Mouse (Mus musculus) mature B cell (primary cell): ENCODE measurements around the gene Rgs7bp.
"Not testable (repeated sequence)": the region's sequence is repeated elsewhere in the genome, so short reads cannot be mapped to it uniquely, and the experiment has no call there.

Experiments
- in situ Hi-C: fragments of 300-500 bp; cut with MboI; formaldehyde crosslinking; loops from 2 replicates; pipeline ENCODE4 v1.14.3; 2019

The Rgs7bp gene

DNA sequence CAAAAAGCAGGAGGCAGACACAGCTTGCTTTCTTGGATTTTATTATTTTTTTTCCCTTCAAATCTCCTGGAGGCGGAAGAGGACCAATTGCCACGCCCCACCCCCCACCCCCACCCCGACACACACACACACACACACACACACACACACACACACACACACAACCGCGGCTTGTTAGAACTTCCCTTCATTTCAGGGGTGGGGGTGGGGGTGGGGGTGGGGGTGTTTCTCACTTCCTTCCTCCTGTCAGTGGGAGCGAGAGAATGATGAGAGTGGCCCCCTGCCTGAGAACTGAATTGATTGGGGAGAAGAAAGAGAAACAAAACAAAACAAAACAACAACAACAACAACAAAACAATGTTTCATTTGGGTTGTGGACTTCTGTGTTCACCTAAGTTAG is 117.0 kb downstream of the Rgs7bp start:
- in situ Hi-C loops, result no loop called here

DNA sequence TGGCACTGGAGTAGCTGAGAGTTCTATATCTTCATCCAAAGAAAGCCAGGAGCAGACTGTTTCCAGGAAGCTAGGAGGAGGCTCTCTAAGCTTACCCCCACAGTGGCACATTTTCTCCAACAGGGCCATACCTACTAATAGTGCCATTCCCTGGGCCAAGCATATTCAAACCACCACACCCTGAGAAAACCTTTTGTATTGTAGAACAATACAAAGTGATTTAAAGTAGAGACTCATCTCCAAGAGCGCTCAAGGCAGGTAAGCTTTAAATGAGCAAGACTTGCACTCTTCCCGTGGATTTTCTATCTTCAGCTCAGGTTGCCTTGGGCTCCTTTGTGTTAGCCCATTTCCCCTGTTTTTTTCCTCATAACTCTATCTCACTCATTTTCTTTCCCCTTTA is 118.1 kb downstream of the Rgs7bp start:
- in situ Hi-C loops, result no loop called here

DNA sequence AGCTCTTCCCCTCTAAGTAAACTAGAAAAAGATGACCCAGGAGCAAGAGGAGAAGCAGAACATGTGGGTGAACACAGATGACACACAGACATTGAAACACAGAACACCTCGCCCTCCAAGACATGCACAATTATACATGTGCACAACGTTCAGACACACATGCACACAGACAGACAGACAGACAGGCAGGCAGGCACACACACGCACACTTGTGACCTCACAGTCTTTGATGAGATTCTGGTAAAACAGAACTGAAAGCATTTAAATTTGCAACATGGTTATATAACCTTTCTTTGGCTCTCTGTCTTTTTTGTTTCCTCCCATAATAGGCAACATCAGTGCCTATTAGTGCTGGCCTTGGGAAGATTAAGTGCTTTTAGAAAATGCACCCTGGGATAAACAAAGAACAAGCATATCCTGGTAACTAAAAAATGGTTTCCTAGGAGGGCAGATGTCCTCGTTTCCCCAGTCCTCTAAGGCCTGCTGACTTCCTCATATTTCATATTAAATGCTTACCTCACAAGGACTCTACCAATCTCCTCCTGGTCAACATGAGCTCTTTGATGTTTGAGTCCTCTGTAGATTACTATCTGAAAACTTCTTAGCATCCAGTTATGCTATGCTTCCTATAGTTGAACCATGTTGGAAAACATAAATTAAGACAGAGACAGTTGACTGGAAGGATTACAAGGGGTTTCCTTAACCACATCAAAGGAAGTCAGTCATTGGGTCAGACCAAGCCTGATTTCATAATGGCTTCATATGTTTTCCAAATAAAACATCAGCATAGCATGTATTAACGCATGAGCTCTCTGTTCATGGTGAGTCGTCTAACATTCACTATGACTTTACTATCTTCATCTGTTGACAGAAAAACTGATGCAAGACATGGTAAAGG is 122.8 kb downstream of the Rgs7bp start:
- in situ Hi-C loops, result no loop called here

DNA sequence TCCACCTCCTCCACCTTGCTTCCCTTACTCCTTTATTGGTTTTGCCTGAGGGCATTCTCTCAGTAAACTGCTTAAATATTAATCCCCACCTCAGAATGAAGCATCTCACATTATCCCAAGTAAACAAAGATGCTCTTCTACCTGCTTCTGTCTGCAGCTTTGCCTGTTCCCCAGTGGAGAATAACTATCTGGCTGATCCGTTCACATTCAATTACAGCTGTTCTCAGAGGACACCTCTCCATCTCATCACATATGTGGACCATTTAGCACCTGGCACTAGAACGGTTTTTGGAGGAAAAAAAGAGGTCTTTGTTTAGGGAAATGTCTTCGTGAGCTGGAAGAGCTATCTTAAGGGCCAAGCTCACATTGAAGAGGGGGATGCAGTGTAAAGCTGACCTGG is 123.9 kb downstream of the Rgs7bp start:
- in situ Hi-C loops, result no loop called here

DNA sequence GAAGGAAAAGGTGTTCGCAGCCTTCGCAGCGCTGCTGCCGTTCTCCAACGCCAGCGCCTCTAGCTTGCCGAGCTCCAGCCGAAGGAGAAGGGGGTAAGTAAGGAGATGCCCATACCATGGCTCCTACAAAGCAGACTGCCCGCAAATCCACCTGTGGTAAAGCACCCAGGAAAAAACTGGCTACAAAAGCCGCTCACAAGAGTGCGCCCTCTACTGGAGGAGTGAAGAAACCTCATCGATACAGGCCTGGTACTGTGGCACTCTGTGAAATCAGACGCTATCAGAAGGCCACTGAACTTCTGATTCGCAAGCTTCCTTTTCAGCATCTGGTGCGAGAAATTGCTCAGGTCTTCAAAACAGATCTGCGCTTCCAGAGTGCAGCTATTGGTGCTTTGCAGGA is 136.1 kb downstream of the Rgs7bp start:
- in situ Hi-C loops, result no loop called here

DNA sequence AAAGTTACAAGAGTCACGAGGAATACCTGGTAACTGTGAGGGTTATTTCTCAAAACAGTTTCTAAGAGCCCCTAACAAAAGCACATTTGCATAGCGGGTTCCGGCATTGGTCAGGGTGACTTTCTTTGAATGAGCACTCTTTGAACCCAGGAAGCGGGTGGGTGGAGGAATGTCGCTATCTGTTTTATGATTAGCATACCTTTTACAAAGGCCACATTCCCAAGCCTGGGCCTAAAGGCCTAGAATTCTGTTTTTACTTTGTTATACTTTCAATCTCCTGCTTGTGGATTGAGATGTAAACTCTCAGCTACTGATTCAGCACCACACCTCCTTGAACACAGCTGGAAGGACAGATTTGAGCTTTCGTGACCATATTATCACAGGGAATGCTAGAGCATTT is 138.0 kb downstream of the Rgs7bp start:
- in situ Hi-C loops, result not testable (repeated sequence)

DNA sequence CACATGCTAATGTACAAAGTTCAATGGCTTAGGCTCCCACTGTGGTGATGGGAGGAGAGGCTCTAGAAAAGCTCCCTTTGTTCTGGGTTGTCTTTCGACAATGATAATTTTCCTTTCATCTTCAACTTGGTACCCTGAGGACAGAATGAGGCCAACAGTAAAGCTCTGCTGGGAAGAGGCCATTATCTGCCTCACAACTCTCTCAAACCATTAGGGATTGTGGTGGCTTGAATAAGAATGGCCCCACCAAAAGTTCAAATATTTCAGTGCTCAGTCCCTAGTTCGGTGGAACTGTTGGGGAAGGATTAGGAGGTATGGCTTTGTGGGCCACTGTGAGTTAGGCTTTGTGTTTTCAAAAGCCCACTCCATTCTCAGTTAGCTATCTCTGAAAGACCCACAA is 138.6 kb downstream of the Rgs7bp start:
- in situ Hi-C loops, result no loop called here

DNA sequence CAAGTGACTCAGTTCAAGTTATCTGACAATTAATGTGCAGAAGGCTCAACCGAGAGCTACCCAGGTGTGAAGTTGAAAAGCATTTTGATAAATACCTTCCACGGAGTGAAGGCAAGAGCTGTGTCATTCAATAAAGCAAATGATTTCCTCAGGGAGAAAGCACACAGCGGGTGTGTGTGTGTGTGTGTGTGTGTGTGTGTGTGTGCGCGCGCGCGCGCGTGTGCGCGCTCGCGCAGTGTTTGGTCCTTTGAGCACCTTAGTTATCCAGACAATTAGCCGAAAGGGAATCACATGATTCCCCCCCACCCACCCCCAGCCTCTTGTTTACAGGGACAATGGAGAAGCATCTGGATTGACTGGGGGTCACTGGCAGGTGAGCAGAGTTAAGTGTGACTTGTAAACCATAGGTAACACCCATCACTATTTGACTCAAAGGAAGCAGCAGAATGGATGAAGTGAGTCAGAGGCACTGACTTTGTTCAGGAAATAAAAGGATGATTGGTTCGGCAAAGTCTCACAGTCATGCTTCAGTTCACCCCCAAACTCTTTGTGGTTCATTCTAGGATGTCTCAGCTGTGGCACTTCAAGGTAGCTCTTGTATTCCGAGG is 140.3 kb downstream of the Rgs7bp start:
- in situ Hi-C loops, result no loop called here

DNA sequence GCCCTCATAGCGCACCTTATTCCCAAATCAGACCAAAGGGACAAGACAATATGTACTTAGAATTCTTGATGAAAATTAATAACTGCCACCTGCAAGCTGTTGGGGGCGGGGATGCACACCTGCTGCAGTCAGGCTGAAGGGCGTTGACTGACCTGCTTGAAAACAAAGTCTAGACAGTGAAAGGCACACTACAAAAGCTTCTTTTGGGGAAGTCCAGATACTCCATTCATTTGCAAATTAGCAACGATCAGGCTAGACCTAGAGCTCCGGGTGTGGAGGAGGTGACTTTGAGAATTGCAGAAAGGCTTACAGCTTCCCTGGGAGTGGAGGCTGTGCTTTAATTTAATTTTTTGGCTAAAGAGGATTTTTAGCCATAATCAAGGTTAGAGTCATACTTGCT is 143.1 kb downstream of the Rgs7bp start:
- in situ Hi-C loops, result not testable (repeated sequence)

DNA sequence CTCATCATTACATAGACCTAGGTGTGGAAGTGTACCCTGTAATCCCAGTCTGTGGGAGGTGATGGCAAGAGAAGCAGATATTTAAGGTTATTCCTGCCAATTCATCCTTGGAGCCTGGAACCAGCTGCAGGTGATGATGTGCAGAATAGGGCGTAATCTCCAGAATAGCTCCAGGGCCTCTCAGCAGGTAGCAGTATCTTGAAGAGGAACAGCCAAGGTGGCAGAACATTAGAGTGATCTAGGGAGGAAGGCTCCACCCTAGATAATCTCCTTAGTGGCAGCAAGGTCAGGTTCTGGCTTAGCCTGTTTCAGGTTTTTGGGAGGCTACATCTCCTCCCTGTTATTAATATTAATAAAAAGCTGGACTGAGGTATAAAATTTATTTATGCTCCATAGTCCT is 143.7 kb downstream of the Rgs7bp start:
- in situ Hi-C loops, result not testable (repeated sequence)

DNA sequence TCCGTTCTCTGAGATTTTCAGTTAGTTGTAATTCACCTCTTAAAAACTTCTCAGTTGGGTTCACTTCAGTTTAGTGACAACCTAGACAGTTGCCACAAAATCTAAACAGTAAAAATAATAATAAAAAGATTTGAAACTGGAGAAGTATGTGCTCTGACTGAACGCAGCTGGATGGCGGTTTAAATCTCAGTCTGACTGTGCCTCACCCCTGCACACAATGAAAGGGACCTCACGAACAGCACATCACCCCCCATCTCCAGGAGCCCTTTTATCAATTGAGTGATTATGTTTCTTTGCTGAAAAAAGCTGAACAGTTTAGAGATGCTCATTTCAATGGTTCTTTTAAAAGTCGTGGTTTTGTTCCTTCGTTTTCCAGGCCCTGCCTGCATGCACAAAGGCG is 146.0 kb downstream of the Rgs7bp start:
- in situ Hi-C loops, result no loop called here
